Mouse (Mus musculus): ENCODE measurements at regions not wholly inside any gene's neighbourhood (a gene's known extent, or its start where the extent isn't known, plus 50 kb on each side); places are given as distances from the start of the nearest gene placed in this dataset.

GRCm38 (mm10) chr15:31087607-31088006, 136.5 kb upstream of the Dap start:
- Histone ChIP-seq H3K27me3 (ENCODE audit: control insufficient read depth, insufficient read depth, low read length, poor library complexity, severe bottlenecking) (no peaks in the 10 kb centered on the region), H3K27ac (ENCODE audit: insufficient read depth, low read length) (no peak overlapping the region), H3K9ac (ENCODE audit: low read depth, poor library complexity, severe bottlenecking) (no peak overlapping the region), H3K36me3 (ENCODE audit: control insufficient read depth, insufficient read depth, low read length, poor library complexity, severe bottlenecking) (no peaks in the 10 kb centered on the region), H3K4me3 (ENCODE audit: low read depth, low read length) (no peak overlapping the region), H3K9me3 (replicated peaks; ENCODE audit: control insufficient read depth, insufficient read depth, low read length, poor library complexity, severe bottlenecking) (no peaks in the 10 kb centered on the region), H3K4me1 (ENCODE audit: control insufficient read depth, insufficient read depth, low read length) (no peaks in the 10 kb centered on the region)
- TF ChIP-seq EP300 (IDR thresholded peaks at IDR 0.05; ENCODE audit: insufficient read depth, low read depth, low read length) (no peak), CTCF (IDR thresholded peaks at IDR 0.05; ENCODE audit: low read depth, low read length) (no peak), POLR2A (IDR thresholded peaks at IDR 0.05; ENCODE audit: insufficient read depth, low read length) (no peak)

- no peaks in the 10 kb centered on the region for H3K4me1 ChIP-seq (ENCODE audit: control insufficient read depth, insufficient read depth, low read length)
- TF ChIP-seq EP300 (IDR thresholded peaks at IDR 0.05; ENCODE audit: insufficient read depth, low read depth, low read length) (no peak), CTCF (IDR thresholded peaks at IDR 0.05; ENCODE audit: low read depth, low read length) (no peak), POLR2A (IDR thresholded peaks at IDR 0.05; ENCODE audit: insufficient read depth, low read length) (no peak)
- no peak overlapping the region for H3K9ac ChIP-seq (ENCODE audit: low read depth, poor library complexity, severe bottlenecking)
- no peak overlapping the region for H3K27ac ChIP-seq (ENCODE audit: insufficient read depth, low read length)
- no peak overlapping the region for H3K4me3 ChIP-seq (ENCODE audit: low read depth, low read length)
- no peaks in the 10 kb centered on the region for H3K27me3 ChIP-seq (ENCODE audit: control insufficient read depth, insufficient read depth, low read length, poor library complexity, severe bottlenecking)
- no peaks in the 10 kb centered on the region; the same call in 1 of the 2 replicates for H3K9me3 ChIP-seq (replicated peaks; ENCODE audit: control insufficient read depth, insufficient read depth, low read length, poor library complexity, severe bottlenecking)
- no peaks in the 10 kb centered on the region for H3K36me3 ChIP-seq (ENCODE audit: control insufficient read depth, insufficient read depth, low read length, poor library complexity, severe bottlenecking)
Observed at GRCm38 (mm10) chr15:31091916-31092570, 132.1 kb upstream of the Dap start.

GRCm38 (mm10) chr15:31096206-31096605, 127.9 kb upstream of the Dap start:
- no peaks in the 10 kb centered on the region for H3K4me1 ChIP-seq (ENCODE audit: control insufficient read depth, insufficient read depth, low read length)
- no peak for TF ChIP-seq CTCF (IDR thresholded peaks at IDR 0.05; ENCODE audit: low read depth, low read length)
- no peak for TF ChIP-seq POLR2A (IDR thresholded peaks at IDR 0.05; ENCODE audit: insufficient read depth, low read length)
- TF ChIP-seq EP300 (IDR thresholded peaks at IDR 0.05; ENCODE audit: insufficient read depth, low read depth, low read length) = no peak
- H3K4me3 ChIP-seq (ENCODE audit: low read depth, low read length) = no peak overlapping the region
- H3K9ac ChIP-seq (ENCODE audit: low read depth, poor library complexity, severe bottlenecking) = no peak overlapping the region
- no peaks in the 10 kb centered on the region for H3K36me3 ChIP-seq (ENCODE audit: control insufficient read depth, insufficient read depth, low read length, poor library complexity, severe bottlenecking)
- no peaks in the 10 kb centered on the region; the same call in 1 of the 2 replicates for H3K9me3 ChIP-seq (replicated peaks; ENCODE audit: control insufficient read depth, insufficient read depth, low read length, poor library complexity, severe bottlenecking)
- H3K27me3 ChIP-seq (ENCODE audit: control insufficient read depth, insufficient read depth, low read length, poor library complexity, severe bottlenecking) = no peaks in the 10 kb centered on the region
- no peak overlapping the region for H3K27ac ChIP-seq (ENCODE audit: insufficient read depth, low read length)

- Histone ChIP-seq H3K27me3 (ENCODE audit: control insufficient read depth, insufficient read depth, low read length, poor library complexity, severe bottlenecking) (no peaks in the 10 kb centered on the region), H3K27ac (ENCODE audit: insufficient read depth, low read length) (no peak overlapping the region), H3K9ac (ENCODE audit: low read depth, poor library complexity, severe bottlenecking) (no peak overlapping the region), H3K36me3 (ENCODE audit: control insufficient read depth, insufficient read depth, low read length, poor library complexity, severe bottlenecking) (no peaks in the 10 kb centered on the region), H3K4me3 (ENCODE audit: low read depth, low read length) (no peak overlapping the region), H3K4me1 (ENCODE audit: control insufficient read depth, insufficient read depth, low read length) (no peaks in the 10 kb centered on the region), H3K9me3 (replicated peaks; ENCODE audit: control insufficient read depth, insufficient read depth, low read length, poor library complexity, severe bottlenecking) (no peaks in the 10 kb centered on the region; the same call in 1 of the 2 replicates)
- TF ChIP-seq POLR2A (IDR thresholded peaks at IDR 0.05; ENCODE audit: insufficient read depth, low read length) (no peak), EP300 (IDR thresholded peaks at IDR 0.05; ENCODE audit: insufficient read depth, low read depth, low read length) (no peak), CTCF (IDR thresholded peaks at IDR 0.05; ENCODE audit: low read depth, low read length) (no peak)
Observed at GRCm38 (mm10) chr15:31097301-31097700, 126.8 kb upstream of the Dap start.

- H3K4me1 ChIP-seq (ENCODE audit: control insufficient read depth, insufficient read depth, low read length) = no peaks in the 10 kb centered on the region
- H3K36me3 ChIP-seq (ENCODE audit: control insufficient read depth, insufficient read depth, low read length, poor library complexity, severe bottlenecking) = no peaks in the 10 kb centered on the region
- H3K27ac ChIP-seq (ENCODE audit: insufficient read depth, low read length) = no peak overlapping the region
- no peak for TF ChIP-seq EP300 (IDR thresholded peaks at IDR 0.05; ENCODE audit: insufficient read depth, low read depth, low read length)
- no peak for TF ChIP-seq POLR2A (IDR thresholded peaks at IDR 0.05; ENCODE audit: insufficient read depth, low read length)
- TF ChIP-seq CTCF (IDR thresholded peaks at IDR 0.05; ENCODE audit: low read depth, low read length) = no peak
- H3K9me3 ChIP-seq (replicated peaks; ENCODE audit: control insufficient read depth, insufficient read depth, low read length, poor library complexity, severe bottlenecking) = no peaks in the 10 kb centered on the region
- H3K4me3 ChIP-seq (ENCODE audit: low read depth, low read length) = no peak overlapping the region
- H3K9ac ChIP-seq (ENCODE audit: low read depth, poor library complexity, severe bottlenecking) = no peak overlapping the region
- H3K27me3 ChIP-seq (ENCODE audit: control insufficient read depth, insufficient read depth, low read length, poor library complexity, severe bottlenecking) = no peaks in the 10 kb centered on the region
Observed at GRCm38 (mm10) chr15:31104743-31105142, 119.4 kb upstream of the Dap start.

- H3K27me3 ChIP-seq (ENCODE audit: control insufficient read depth, insufficient read depth, low read length, poor library complexity, severe bottlenecking) = no peaks in the 10 kb centered on the region
- H3K9me3 ChIP-seq (replicated peaks; ENCODE audit: control insufficient read depth, insufficient read depth, low read length, poor library complexity, severe bottlenecking) = no peaks in the 10 kb centered on the region
- no peak overlapping the region for H3K9ac ChIP-seq (ENCODE audit: low read depth, poor library complexity, severe bottlenecking)
- H3K27ac ChIP-seq (ENCODE audit: insufficient read depth, low read length) = no peak overlapping the region
- no peaks in the 10 kb centered on the region for H3K36me3 ChIP-seq (ENCODE audit: control insufficient read depth, insufficient read depth, low read length, poor library complexity, severe bottlenecking)
- no peaks in the 10 kb centered on the region for H3K4me1 ChIP-seq (ENCODE audit: control insufficient read depth, insufficient read depth, low read length)
- TF ChIP-seq POLR2A (IDR thresholded peaks at IDR 0.05; ENCODE audit: insufficient read depth, low read length) (no peak), CTCF (IDR thresholded peaks at IDR 0.05; ENCODE audit: low read depth, low read length) (no peak), EP300 (IDR thresholded peaks at IDR 0.05; ENCODE audit: insufficient read depth, low read depth, low read length) (no peak)
- H3K4me3 ChIP-seq (ENCODE audit: low read depth, low read length) = no peak overlapping the region
Observed at GRCm38 (mm10) chr15:31106907-31107306, 117.2 kb upstream of the Dap start.

All from ES-Bruce4 (cell line).